Mouse (Mus musculus) heart, adult 8-10 months (tissue): Measurements from ENCODE around the gene Mslnl. TPM values are rescaled to one million over a fixed set of nuclear protein-coding genes. Genes with fewer than 3 reads are reported as not detected.
"Not testable (repeated sequence)": the region's sequence is repeated elsewhere in the genome, so short reads cannot be mapped to it uniquely, and the experiment has no call there.

Experiments
- DNase-seq: peaks from one replicate; pipeline ENCODE4 v3.0.0; 2022; ENCODE audit warnings: low spot score
- total RNA-seq, 4 experiments: library from RNA; stranded (reverse); gene quantifications; 2 replicates each; pipeline ENCODE4 v1.2.4; 2022

Mslnl gene
- not detected for total RNA-seq

- DNase-seq = no peak
Observed at GRCm38 (mm10) chr17:25735745-25736144, at the start of gene Mslnl. TSS of gene Mslnl (plus strand) at chr17:25736042.

DNA sequence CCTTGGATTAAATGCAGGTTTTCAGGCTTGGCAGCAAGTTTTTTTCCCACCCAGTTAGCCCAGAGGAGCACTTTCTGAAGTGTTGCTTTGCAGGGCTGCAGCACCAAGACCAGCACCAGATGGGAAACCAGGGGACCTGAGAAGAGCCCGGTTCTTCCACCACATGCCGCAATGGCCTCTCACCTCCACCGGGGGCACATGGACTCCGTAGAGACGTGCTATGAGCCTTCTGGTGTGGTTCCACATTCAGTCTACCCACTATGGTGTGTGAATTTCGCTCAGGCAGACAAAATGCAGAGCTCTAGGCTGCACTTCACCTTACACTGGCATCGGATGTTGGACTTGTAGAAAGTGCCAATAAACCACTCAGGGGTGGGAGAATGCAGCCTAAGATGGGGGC lies 49.5 kb upstream of the Mslnl start:
- no peak for DNase-seq

- no peak for DNase-seq
Observed at GRCm38 (mm10) chr17:25688922-25689321, 46.9 kb upstream of the Mslnl start.

DNA sequence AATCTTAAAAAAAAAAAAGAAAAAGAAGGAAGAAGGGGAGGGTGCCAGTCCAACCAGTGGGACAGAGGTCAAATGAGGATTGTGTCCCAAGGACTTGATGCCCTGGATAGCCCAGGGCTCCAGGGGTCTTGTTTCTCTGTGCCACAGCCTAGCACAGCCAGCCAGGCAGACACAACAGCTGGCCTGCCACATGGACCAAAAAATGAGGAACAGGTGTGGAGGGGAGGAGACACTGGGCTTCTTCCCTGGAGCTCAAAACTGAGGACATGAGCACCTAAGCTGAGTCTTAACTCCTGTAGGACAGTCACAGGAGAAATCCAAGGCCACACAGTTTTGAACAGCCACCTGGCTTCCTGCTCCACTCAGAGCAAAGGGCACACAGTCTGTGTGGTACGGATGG lies 39.6 kb upstream of the Mslnl start:
- DNase-seq = no peak

GRCm38 (mm10) chr17:25698446-25698845 lies 37.4 kb upstream of the Mslnl start:
- DNase-seq = peak; percentile 64

DNA sequence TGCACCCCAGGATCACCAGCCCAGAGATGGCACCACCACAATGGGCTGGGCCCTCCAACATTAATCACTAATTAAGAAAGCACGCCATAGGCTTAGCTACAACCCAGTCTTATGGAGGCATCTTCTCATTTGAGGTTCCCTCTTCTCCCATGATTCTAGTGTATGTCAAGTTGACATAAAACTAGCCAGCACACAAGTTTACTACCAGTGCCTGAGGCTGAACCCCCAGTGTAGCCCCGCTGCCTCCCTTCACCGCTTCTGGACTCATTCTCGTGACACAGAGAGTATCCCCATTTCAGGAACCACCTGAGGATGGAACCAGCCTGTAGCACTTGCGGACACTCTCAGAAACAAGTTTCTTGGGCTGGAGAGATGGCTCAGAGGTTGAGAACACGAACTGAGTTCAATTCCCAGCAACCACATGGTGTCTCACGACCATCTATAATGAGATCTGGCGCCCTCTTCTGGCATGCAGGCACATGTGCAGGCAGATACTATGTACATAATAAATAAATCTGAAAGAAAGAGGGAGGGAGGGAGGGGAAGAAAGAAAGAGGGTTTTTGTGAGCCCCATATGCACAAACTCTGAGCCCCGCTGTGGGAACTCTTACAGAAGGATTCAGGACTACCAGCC lies 34.9 kb upstream of the Mslnl start:
- no peak for DNase-seq

- DNase-seq = no peak
Observed at GRCm38 (mm10) chr17:25709994-25710393, 25.8 kb upstream of the Mslnl start.

DNA sequence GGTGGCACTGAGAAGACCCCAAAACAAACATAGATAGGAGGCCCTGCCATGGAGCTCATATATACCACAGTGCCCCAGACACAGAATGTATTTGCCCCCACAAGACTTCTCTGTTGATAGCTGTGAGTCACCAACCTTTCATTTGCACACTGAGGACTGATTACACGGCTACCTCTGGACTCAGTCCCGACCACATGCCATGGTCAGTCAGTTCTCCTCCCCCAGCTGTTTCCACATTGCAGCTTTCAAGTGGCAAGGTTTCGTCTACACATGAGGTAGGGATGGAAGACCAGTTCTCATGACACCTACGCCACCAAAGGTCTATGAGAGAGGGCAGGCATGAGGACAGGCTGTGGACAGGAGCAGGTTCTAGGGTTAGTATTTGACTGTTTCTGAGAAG lies 24.7 kb upstream of the Mslnl start:
- no peak for DNase-seq

DNA sequence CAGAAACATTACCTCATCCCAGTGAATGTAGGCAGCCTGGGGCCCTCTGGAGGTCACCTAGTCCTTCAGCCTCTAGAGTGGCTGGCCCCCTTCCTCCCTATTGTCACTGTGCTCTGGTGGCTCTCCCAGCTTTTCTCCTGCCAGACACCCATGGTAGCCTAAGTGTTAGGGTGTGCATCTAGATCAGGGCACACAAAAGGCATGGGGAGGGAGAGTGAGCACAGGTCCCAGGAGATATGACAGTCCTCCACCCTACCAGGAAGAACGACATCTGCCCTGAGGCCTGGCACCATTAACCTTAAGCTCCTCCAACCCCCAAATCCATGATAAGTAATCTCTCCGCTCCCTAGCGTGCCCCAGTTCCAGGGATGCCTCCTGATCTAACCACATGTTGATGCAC lies 20.2 kb upstream of the Mslnl start:
- DNase-seq = no peak

DNA sequence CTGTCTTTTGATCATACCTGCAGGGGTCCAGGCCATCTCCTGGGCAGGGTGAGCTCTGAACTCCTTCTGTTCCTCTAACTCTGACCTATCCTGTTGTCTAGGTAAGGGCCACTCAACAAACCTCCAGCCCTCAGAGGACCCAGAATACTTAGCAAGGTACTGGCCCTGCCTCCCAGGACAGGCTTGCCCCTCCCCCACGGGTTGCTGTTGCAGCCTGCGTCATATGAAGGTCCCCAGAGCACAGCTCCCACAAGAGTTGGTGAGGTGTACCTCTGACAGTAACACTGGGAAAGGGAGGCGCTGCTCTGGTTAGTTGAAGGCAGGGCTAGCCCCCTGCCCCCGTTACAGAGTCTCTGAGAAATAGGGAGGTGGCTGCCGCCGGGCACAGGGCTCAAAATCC lies 19.7 kb upstream of the Mslnl start:
- DNase-seq = no peak

GRCm38 (mm10) chr17:25716711-25717637 lies 18.9 kb upstream of the Mslnl start, which contains the start of gene Gng13:
TSS of gene Gng13 (plus strand) at chr17:25717171.
- DNase-seq = no peak

GRCm38 (mm10) chr17:25717691-25718090 lies 18.2 kb upstream of the Mslnl start:
- DNase-seq = no peak

DNA sequence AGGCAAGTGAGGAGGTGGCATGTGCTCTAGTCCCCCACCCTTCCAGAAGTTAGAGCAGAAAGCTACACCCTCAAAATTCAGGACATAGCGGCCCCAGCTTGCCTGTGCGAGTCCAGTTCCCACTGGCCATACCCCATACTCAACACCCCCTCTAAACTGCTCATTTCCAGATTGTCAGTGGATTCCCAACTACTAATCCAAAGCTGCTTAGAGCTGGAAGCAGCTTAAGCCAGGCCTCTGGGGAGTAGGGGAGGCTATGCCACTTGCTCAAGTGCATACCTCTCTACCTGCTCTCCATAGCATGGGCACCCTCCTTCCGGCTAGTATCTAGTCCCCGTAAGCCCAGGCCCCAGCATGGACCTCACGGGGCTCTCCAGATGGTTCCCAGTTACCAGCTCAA lies 14.4 kb upstream of the Mslnl start:
- no peak for DNase-seq

DNA sequence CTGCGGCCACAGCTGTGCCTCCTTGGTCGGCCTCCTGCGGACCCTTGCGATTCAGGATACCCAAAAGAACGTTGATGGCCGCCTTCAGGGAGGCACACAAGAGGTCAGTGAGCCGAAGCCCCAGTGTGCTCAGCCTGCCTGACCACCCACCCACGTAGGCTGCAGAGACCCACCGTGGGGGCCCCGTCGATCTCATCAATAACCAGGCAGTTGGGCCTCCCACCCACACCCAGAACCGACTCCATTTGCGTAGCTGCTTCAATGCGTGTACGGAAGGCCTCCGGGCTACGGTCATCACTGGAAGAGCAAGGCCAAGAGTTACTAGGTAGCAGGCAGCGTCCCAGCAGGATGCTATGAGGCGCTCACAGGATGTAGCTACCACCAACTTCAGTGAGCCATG lies 12.4 kb upstream of the Mslnl start:
- no peak for DNase-seq

- DNase-seq = no peak
Observed at GRCm38 (mm10) chr17:25723919-25724318, 11.9 kb upstream of the Mslnl start.

- no peak for DNase-seq
Observed at GRCm38 (mm10) chr17:25725264-25725663, 10.6 kb upstream of the Mslnl start.

DNA sequence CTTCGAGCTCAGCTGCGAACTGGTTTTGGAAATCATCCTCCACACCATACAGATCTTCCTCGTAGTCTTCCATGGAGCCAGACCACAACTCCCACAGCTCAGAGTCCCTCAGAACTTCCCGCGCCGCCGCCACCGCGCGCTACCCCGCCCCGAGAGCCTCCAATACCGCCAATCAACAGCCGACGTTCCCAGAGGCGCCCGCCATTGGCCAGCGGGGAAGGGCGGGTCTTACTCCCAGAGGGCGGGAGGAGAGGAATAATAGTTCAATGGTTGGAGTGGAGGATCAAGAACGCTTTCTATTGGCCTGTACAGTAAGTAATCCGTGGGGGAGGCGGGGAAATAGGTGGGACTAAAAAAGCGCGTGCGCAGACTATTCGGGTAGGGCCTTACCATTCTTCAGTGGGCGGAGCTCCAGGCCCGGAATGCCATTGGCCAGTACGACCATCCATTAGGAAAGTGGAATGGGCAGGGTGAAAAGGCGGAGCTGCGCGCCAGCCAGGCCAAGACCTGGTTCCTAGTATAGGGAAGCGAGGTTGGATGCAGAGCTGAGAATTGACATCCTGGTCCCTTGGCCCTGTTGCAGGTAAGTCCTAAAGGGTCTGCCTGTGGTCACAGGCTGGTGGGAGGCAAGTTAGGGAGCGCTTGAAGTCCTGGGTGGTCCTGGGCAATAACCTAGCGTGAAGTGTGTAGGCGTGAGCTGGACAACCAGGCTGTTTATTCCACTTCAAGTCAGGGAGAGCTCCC lies 8.4 kb upstream of the Mslnl start, which contains the start of the genes Chtf18 and Rpusd1:
Chtf18 (minus strand) TSS at position 155 of the 744 bp plus-strand sequence.
Rpusd1 (plus strand) TSS at position 406 of the 744 bp plus-strand sequence.
- DNase-seq = peak; percentile 100

- DNase-seq = no peak
Observed at GRCm38 (mm10) chr17:25728009-25728270, 7.9 kb upstream of the Mslnl start.

GRCm38 (mm10) chr17:25732082-25732481 lies 3.8 kb upstream of the Mslnl start:
- DNase-seq = peak; percentile 69

DNA sequence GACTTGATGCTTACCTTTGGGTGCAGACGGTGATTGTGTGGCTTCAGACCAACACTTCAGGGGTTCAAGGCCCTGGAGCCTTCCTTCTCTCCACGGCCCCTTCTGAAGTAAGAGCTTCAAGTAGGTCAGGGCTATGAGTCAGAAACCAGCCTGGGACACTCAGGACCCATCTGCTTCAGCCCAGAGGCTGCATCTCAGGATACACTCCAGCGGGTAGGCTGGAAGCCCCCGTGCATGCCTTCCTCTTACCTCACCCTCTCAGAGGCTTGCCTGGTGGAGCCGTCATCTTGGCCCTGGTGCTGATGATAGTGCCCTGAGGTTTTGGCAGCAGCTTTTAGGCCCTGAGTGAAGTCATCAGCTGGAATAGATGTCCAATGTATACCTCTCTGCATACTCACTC lies 596 bp upstream of the Mslnl start:
- no peak for DNase-seq

- no peak for DNase-seq
Observed at GRCm38 (mm10) chr17:25738861-25739260, 3.0 kb downstream of the Mslnl start.

GRCm38 (mm10) chr17:25741471-25741870 lies 5.6 kb downstream of the Mslnl start:
- not testable (repeated sequence) for DNase-seq
